Comparison of ENCODE assay signal across 12 mouse cellular contexts in the genomic region with DNA sequence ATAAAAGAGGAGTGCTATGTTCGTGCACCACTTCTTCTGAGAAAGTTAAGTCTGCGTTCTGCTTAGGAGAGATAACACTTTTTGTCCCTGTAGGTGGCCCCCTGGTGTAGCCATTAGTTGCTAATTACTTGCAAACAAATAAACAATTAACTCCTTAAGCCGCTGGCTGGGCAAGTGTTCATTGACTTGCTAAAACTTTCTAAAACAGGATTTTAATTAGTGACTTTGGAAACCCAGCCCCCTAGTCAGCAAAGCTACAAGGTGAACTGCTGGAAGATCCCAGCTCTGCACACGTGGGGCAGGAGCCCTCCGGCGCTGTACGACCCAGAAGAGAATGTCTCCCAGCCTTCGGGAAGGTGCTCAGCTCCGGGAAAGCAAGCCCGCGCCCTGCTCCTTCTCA. TPM values are rescaled to one million over a fixed set of nuclear protein-coding genes. Genes with fewer than 3 reads are reported as not detected.
DNase-seq lines count a peak whose midpoint lies in the region; ATAC-seq and TF ChIP-seq lines count a peak whose summit lies in the region.
"Had no signal": no experiment of that assay in that cellular context is flagged by ENCODE, and none has a peak within 500 bp of the region (broad histone marks: within the 10 kb centered on the region; RNA-seq: fewer than 3 reads in every experiment).

No protein-coding gene starts in this region.

- H3K9me3 ChIP-seq in liver, postnatal 0 days (ENCODE audit: low read length), result no peaks in the 10 kb centered on the region
- H3K9me3 ChIP-seq: neural tube, embryonic 13.5 days had no signal

- peak overlapping the region; percentile 50 for H3K4me2 ChIP-seq in liver, postnatal 0 days (ENCODE audit: low read depth, low read length)
- H3K4me2 ChIP-seq: neural tube, embryonic 13.5 days had no signal

- WGBS in liver, postnatal 0 days (ENCODE audit: insufficient replicate concordance), result 16% methylated on average over 11 of the region's 11 CpGs

- H3K27ac ChIP-seq in liver, postnatal 0 days (ENCODE audit: low read depth), result no peak overlapping the region
- H3K27ac ChIP-seq: neural tube, embryonic 13.5 days had no signal

- H3K36me3 ChIP-seq in liver, postnatal 0 days (replicated peaks; ENCODE audit: insufficient read depth, low read length), result no peaks in the 10 kb centered on the region
- H3K36me3 ChIP-seq: neural tube, embryonic 13.5 days had no signal

- H3K4me1 ChIP-seq in liver, postnatal 0 days (ENCODE audit: insufficient read depth), result no peaks in the 10 kb centered on the region
- H3K4me1 ChIP-seq: neural tube, embryonic 13.5 days had no signal

- TF ChIP-seq EP300 in liver, postnatal 0 days (IDR thresholded peaks at IDR 0.05; ENCODE audit: low read depth), result no peak

- peak; percentile 64 for ATAC-seq in liver, postnatal 0 days

- peak overlapping the region; percentile 32 for H3K4me3 ChIP-seq in liver, postnatal 0 days (ENCODE audit: low read depth, low read length)
- H3K4me3 ChIP-seq: neural tube, embryonic 13.5 days had no signal

- no peaks in the 10 kb centered on the region for H3K27me3 ChIP-seq in liver, postnatal 0 days (ENCODE audit: insufficient read depth, low read length)

- DNase-seq in embryo, embryonic 10 days (ENCODE audit: low spot score), result peak; percentile 16
- DNase-seq in embryo, embryonic 11 days, result no peak
- peak; percentile 27 for DNase-seq in kidney, adult 18-20 months
- DNase-seq in kidney, postnatal 14 days, result no peak
- peak; percentile 69 for DNase-seq in kidney, adult 9 months
- DNase-seq in liver, postnatal 0 days, result no peak
- no peak for DNase-seq in urinary bladder, postnatal 36 days (ENCODE audit: low spot score in 2 of 2)
- DNase-seq in B cell, adult 2 months, result no peak
- DNase-seq: gastrocnemius, postnatal 14 days; lung, postnatal 14 days had no signal

- peak overlapping the region; percentile 19 for H3K9ac ChIP-seq in liver, postnatal 0 days (replicated peaks)
- H3K9ac ChIP-seq: neural tube, embryonic 13.5 days had no signal

- no peak for TF ChIP-seq CTCF in liver, postnatal 0 days (IDR thresholded peaks at IDR 0.05; ENCODE audit: low read depth)

RNA-seq across cellular contexts. Expression of a gene that starts 6.2 kb away (rescaled TPM):
- polyA plus RNA-seq in liver, postnatal 0 days (2015; fragmentation: Nextera tagmentation; extraction: Ambion mirVana), result 1.5 and 2.3 TPM in 2 replicates
- polyA plus RNA-seq: cortical plate, adult 2 months; neural tube, embryonic 13.5 days had no signal

RNA-seq across cellular contexts. Expression of a gene that starts 29.4 kb away (rescaled TPM):
- 8.9 and 9.6 TPM in 2 replicates for polyA plus RNA-seq in liver, postnatal 0 days (2015; fragmentation: Nextera tagmentation; extraction: Ambion mirVana)

RNA-seq across cellular contexts. Expression of a gene that starts 38.4 kb away (rescaled TPM):
- polyA plus RNA-seq in liver, postnatal 0 days (2015; fragmentation: Nextera tagmentation; extraction: Ambion mirVana), result 0.11 and 0.12 TPM in 2 replicates

Comparison
In these comparisons a context has a peak if more than half of its experiments do, and no peak if none do; other contexts are left out.
1. DNase-seq: peak in embryo, embryonic 10 days (single experiment), kidney, adult 18-20 months (single experiment) and kidney, adult 9 months (single experiment); none in embryo, embryonic 11 days (single experiment), kidney, postnatal 14 days (single experiment), liver, postnatal 0 days (single experiment), urinary bladder, postnatal 36 days (0 of 2) and B cell, adult 2 months (0 of 2).